Mouse (Mus musculus) kidney, postnatal 25 days (tissue): Measurements from ENCODE around the gene Rbm4.
A peak's percentile ranks its signal among the peaks of the same experiment; 100 is the strongest.
"Not testable (repeated sequence)": the region's sequence is repeated elsewhere in the genome, so short reads cannot be mapped to it uniquely, and the experiment has no call there.

Experiments used
- DNase-seq, 2 experiments: peaks; one replicate each; pipeline ENCODE4 v3.0.0; 2021; ENCODE audit warnings: mixed read lengths in 2 of 2

Rbm4 gene

GRCm38 (mm10) chr19:4795929-4796328, 2.2 kb upstream of the Rbm4 start:
- no peak for DNase-seq

- DNase-seq, result no peak
These were observed 345 bp downstream of the Rbm4 start for GRCm38 (mm10) chr19:4793281-4793830.

DNA sequence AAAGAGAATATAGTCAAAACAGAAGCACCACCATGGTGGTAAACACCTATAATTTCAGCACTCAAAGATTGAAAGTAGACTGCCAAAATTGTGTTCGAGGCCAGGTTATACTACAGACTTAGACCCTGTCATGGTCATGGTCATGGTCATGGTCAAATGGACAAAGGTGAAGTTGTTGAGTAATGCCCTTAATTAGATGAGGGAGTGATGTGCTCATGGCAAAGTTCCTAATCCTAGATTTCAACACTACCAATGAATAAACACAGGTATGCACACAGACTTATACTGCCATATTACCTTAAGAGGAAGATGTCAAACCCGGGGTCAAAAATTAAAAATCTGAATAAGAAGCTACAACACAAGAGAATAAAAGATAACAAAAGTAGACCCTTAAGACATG, 7.4 kb downstream of the Rbm4 start:
- DNase-seq, result no peak

DNA sequence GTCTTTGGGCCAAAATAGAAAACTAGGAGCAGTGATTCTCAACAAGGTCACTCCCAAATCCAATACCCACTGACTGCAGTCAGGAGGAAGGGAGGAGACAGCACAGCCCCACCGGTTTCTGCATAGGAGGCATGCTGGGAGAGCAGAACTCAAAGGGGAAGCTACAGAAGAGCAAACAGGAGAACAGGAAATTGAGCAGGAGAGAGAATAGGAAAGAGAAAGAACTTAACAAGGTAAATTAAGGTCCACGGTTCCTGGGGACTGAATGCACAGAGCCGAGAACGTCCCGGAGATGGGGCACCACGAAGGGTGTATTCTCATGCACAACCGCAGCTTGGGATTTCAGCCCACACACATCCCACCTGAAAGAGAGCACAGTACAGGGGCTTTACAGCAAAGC, 8.5 kb downstream of the Rbm4 start:
- DNase-seq, result no peak

DNA sequence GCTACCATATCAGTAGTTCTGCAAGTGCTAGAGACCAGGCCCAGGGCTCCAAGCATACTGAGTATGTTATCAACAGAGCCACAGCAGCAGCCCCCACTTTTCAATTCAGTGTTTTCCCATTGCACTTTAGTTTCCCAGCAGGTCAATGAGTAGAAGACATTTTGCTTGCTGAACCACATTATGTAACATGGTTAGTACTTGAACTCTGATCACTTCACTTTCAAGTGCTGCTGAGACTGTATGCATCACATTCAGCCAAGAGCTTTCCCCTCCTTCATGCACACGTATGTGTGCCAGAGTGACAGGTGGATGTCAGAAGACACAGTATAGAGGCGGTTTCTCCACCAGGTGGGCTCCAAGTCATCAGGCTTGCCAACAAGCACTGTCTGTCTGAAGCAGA, 10.8 kb downstream of the Rbm4 start:
- DNase-seq, result no peak

GRCm38 (mm10) chr19:4772785-4773184, 20.9 kb downstream of the Rbm4 start:
- DNase-seq, result no peak

DNA sequence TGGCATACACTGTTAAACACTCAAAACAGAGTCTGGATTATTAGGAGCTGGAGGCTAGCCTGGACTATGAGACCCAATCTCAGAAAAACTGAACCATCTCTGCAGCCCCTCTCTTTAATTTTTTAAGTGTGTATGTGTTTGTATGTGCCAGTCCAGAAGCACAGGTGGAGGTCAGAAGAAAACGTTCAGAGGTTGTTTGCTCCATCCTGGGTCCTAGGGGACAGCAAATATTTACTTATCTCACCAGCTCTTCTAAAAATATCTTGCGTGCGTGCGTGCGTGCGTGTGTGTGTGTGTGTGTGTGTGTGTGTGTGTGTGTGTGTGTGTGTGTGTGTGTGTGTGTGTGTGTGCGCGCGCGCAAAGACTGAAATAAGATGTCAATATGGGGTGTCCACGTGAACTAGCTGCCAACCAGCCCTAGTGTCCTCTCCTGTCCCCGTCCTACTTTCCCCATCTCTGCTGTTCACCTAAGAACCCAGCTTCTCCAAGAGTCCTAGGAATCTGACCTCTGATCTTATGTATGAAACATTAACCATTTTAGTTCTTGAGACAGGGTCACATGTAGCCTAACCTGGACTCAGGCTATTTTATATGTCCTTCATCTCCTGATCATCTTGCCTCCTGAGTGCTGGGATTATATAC, 26.1 kb downstream of the Rbm4 start:
- DNase-seq, result no peak

DNA sequence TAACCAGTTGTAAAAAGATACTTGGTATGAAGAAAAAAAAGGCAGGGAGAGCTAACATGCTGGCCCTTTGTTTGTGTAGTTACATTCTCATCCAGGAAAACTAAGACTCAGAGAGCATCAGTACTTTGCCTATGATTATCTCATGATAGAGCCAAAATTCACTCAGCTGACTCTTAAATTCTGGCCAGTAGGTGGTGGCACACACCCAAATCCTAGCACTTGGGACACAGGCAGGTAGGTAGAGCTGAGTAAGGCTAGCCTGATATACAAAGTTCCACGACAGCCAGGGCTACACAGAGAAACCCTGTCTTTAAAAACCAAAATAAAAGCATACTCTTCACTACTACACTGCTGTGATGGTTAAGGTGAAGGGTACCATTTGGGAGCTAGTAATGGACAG, 30.8 kb downstream of the Rbm4 start:
- peak in 1 of 2 experiments; percentile 56 for DNase-seq

DNA sequence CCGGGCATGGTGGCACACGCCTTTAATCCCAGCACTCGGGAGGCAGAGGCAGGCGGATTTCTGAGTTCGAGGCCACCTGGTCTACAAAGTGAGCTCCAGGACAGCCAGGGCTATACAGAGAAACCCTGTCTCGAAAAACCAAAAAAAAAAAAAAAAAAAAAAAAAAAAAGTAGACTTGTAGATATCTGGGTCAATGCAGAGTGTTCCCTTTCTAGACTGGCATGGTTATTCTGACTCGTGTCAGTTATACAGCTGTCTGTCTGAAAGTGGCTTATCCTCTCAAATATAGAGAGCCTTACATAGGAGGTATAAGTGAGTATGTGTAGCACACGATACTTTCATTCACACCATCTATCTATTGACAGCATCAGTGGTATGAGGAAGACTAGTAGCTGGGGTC, 33.2 kb downstream of the Rbm4 start:
- not testable (repeated sequence) for DNase-seq

GRCm38 (mm10) chr19:4756921-4757320, 36.8 kb downstream of the Rbm4 start:
- no peak for DNase-seq

DNA sequence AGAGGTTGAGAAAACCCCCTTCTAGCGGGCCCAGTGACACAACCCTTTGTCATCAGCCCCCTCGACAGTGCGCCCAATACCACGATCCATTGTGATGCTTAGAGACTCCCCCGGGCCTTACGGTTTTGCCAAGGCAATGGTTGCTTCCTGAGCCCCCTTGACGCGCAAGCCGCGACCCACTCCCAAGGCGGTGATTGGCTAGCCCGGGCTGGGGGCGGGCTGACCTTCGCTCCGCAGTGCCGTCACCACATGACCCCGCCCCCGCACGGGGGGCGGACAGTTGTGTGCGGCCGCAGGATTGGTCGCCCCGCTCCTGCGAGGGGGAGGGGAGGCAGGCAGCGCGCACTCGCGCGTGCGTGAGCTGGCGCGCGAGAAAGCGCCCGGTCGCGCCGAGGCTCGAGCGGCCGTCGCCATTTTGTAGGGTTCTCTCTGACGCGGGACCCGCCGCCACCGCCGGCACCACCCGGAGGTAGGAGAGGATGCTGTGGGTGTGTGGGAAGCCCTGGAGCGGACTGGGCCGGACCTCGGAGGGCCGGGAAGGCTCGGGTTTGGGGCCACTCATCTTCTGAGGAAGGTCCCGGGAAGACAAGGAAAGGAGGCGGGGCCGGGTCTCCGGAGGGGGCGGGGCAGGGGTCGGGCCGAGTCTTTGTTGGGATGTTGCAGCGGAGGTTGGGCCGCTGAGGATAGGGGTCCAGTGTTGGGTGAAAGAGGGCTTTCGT, 37.3 kb downstream of the Rbm4 start, which contains the start of gene Rbm4b:
Gene Rbm4b, plus strand, starts transcription at position 305 of the 719 bp plus-strand sequence.
- DNase-seq, result peak; percentile 96 to 99

GRCm38 (mm10) chr19:4755565-4756192, 38.0 kb downstream of the Rbm4 start:
- peak; percentile 93 to 94 for DNase-seq

- peak in 1 of 2 experiments; percentile 33 for DNase-seq
These were observed 43.7 kb downstream of the Rbm4 start for GRCm38 (mm10) chr19:4749975-4750374.

GRCm38 (mm10) chr19:4748493-4748892, 45.2 kb downstream of the Rbm4 start:
- peak in 1 of 2 experiments; percentile 24 for DNase-seq

DNA sequence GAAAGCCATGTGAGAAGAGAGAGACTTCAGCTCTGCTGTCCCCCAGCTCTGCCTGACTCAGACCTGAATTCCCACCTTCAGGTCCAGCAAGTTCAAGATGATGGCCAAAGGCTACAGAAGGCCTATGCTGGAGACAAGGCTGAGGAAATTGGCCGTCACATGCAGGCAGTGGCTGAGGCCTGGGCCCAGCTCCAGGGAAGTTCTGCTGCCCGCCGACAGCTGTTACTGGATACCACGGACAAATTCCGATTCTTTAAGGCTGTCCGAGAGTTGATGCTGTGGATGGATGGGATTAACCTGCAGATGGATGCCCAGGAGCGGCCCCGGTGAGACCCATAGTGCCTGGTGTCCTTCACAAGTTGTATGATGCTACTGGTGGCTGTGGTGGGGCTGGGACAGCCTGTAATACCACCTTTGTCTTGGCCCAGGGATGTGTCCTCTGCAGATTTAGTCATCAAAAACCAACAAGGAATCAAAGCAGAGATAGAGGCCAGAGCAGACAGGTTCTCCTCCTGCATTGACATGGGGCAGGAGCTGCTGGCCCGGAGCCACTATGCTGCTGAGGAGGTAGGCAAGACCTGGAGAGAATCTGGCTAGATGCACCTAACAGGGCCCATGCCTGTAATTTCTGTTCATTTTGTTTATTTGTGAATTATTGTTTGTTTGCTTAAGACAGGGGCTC, 45.9 kb downstream of the Rbm4 start:
- DNase-seq, result peak in 1 of 2 experiments; percentile 31

DNA sequence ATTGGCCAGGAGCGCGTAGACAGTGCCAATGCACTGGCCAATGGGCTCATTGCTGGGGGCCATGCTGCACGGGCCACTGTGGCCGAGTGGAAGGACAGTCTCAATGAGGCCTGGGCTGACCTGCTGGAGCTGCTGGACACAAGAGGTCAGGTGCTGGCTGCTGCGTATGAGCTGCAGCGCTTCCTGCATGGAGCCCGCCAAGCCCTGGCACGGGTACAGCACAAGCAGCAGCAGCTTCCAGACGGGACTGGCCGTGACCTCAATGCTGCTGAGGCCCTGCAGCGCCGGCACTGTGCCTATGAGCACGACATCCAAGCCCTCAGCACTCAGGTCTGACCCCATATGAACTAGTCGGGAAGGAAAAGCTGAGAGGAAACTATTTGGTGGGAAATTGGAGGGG, 47.1 kb downstream of the Rbm4 start:
- peak in 1 of 2 experiments; percentile 64 for DNase-seq

- peak in 1 of 2 experiments; percentile 49 for DNase-seq
These were observed 48.0 kb downstream of the Rbm4 start for GRCm38 (mm10) chr19:4745681-4746080.

DNA sequence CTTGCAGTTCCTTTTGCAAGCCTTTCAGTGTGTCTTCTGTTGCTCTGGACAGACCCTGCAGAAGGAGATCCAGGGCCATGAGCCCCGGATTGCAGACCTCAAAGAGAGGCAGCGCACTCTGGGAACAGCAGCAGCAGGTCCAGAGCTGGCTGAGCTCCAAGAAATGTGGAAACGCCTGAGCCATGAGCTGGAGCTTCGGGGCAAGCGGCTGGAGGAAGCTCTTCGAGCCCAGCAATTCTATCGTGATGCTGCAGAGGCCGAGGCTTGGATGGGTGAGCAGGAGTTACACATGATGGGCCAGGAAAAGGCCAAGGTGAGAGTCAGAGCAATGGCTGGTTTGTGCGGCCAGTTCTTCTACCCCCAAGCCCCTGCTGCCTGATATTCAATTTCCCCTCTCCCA, 48.6 kb downstream of the Rbm4 start:
- DNase-seq, result peak; percentile 51 to 54

- peak in 1 of 2 experiments; percentile 26 for DNase-seq
These were observed 49.7 kb downstream of the Rbm4 start for GRCm38 (mm10) chr19:4744026-4744425.

DNA sequence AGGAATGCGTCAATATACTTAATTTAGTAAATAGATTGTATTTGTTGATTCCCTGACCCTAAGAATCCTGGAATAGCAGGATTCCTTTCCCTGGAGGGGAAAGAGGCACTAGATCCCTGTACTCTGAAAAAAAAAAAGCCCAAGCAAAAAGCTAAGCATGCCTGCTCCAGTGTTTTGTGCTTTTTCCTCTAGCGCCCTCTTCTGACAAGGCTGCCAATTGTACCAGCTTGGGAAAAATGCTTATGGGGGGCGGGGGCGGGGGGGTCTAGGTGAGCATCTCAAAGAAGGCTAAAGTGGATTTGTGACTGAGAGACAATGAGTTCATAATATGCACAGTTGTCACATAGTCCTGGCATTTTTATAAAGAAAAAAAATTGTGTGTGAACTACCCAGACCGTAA, 50.2 kb downstream of the Rbm4 start:
- peak; percentile 37 to 40 for DNase-seq

GRCm38 (mm10) chr19:4742229-4742628, 51.5 kb downstream of the Rbm4 start:
- DNase-seq, result peak in 1 of 2 experiments; percentile 27

- peak in 1 of 2 experiments; percentile 34 for DNase-seq
These were observed 52.2 kb downstream of the Rbm4 start for GRCm38 (mm10) chr19:4741482-4741881.

- peak in 1 of 2 experiments; percentile 12 for DNase-seq
These were observed 53.9 kb downstream of the Rbm4 start for GRCm38 (mm10) chr19:4739762-4740161.
